Mouse (Mus musculus): ENCODE measurements around the gene Spg21. TPM values are rescaled to one million over a fixed set of nuclear protein-coding genes. Genes with fewer than 3 reads are reported as not detected.

Spg21 gene
- polyA plus RNA-seq, 1 experiment from 2014 or later, result 34.4 TPM

GRCm38 (mm10) chr9:65535191-65535722 lies 74.5 kb downstream of the Spg21 start:
- H3K9me3 ChIP-seq (ENCODE audit: low read length), result no peaks in the 10 kb centered on the region
- no peak overlapping the region for H3K4me2 ChIP-seq (ENCODE audit: low read depth, low read length)
- peak; percentile 49 for DNase-seq
- peaks cover 31% of the 10 kb centered on the region for H3K4me1 ChIP-seq (ENCODE audit: insufficient read depth)
- 19% methylated on average over 3 of the region's 3 CpGs for WGBS (ENCODE audit: insufficient replicate concordance)
- TF ChIP-seq EP300 (IDR thresholded peaks at IDR 0.05; ENCODE audit: low read depth) (no peak), CTCF (IDR thresholded peaks at IDR 0.05; ENCODE audit: low read depth) (no peak)
- no peak overlapping the region for H3K4me3 ChIP-seq (ENCODE audit: low read depth, low read length)
- no peaks in the 10 kb centered on the region for H3K36me3 ChIP-seq (replicated peaks; ENCODE audit: insufficient read depth, low read length)
- peak overlapping the region; percentile 82 for H3K27ac ChIP-seq (ENCODE audit: low read depth)
- no peak overlapping the region for H3K9ac ChIP-seq (replicated peaks)
- peak; percentile 64 for ATAC-seq
- no peaks in the 10 kb centered on the region for H3K27me3 ChIP-seq (ENCODE audit: insufficient read depth, low read length)

- no peak overlapping the region for H3K9ac ChIP-seq (replicated peaks)
- ATAC-seq, result peak; percentile 32; the same call in 1 of the 2 replicates
- H3K9me3 ChIP-seq (ENCODE audit: low read length), result no peaks in the 10 kb centered on the region
- peaks cover 36% of the 10 kb centered on the region for H3K4me1 ChIP-seq (ENCODE audit: insufficient read depth)
- no peaks in the 10 kb centered on the region for H3K36me3 ChIP-seq (replicated peaks; ENCODE audit: insufficient read depth, low read length)
- TF ChIP-seq CTCF (IDR thresholded peaks at IDR 0.05; ENCODE audit: low read depth) (0 out of 2 replicates have a peak, but pooled peaks have one; percentile 16), EP300 (IDR thresholded peaks at IDR 0.05; ENCODE audit: low read depth) (no peak)
- peak overlapping the region; percentile 38; the same call in 1 of the 2 replicates for H3K4me2 ChIP-seq (ENCODE audit: low read depth, low read length)
- peak overlapping the region; percentile 82 for H3K27ac ChIP-seq (ENCODE audit: low read depth)
- no peak for DNase-seq
- H3K4me3 ChIP-seq (ENCODE audit: low read depth, low read length), result no peak overlapping the region
- no peaks in the 10 kb centered on the region for H3K27me3 ChIP-seq (ENCODE audit: insufficient read depth, low read length)
- 49% methylated on average over 10 of the region's 11 CpGs for WGBS (ENCODE audit: insufficient replicate concordance)
These were observed 75.2 kb downstream of the Spg21 start for GRCm38 (mm10) chr9:65535789-65536469.

- no peak for ATAC-seq
- Histone ChIP-seq H3K9ac (replicated peaks) (no peak overlapping the region), H3K27me3 (ENCODE audit: insufficient read depth, low read length) (no peaks in the 10 kb centered on the region), H3K9me3 (ENCODE audit: low read length) (no peaks in the 10 kb centered on the region), H3K4me1 (ENCODE audit: insufficient read depth) (peaks cover 42% of the 10 kb centered on the region), H3K4me2 (ENCODE audit: low read depth, low read length) (0 out of 2 replicates have a peak overlapping the region, but pooled peaks have one; percentile 38), H3K36me3 (replicated peaks; ENCODE audit: insufficient read depth, low read length) (no peaks in the 10 kb centered on the region), H3K27ac (ENCODE audit: low read depth) (peak overlapping the region; percentile 82), H3K4me3 (ENCODE audit: low read depth, low read length) (no peak overlapping the region)
- no peak for TF ChIP-seq CTCF (IDR thresholded peaks at IDR 0.05; ENCODE audit: low read depth)
- no peak for TF ChIP-seq EP300 (IDR thresholded peaks at IDR 0.05; ENCODE audit: low read depth)
- no peak for DNase-seq
- WGBS (ENCODE audit: insufficient replicate concordance), result 58% methylated on average over 4 of the region's 4 CpGs
These were observed 75.7 kb downstream of the Spg21 start for GRCm38 (mm10) chr9:65536491-65536890.

Other genes starting within 250 kb of the Spg21 start
- 0.06 and 0.08 TPM in 2 replicates for gene Cilp, start 195.8 kb upstream of the Spg21 start, polyA plus RNA-seq (2015; fragmentation: Nextera tagmentation; extraction: Ambion mirVana)
- 109 and 119 TPM in 2 replicates for gene Clpx, start 166.7 kb upstream of the Spg21 start, polyA plus RNA-seq (2015; fragmentation: Nextera tagmentation; extraction: Ambion mirVana)
- 4.0 and 4.4 TPM in 2 replicates for gene Pdcd7, start 114.8 kb upstream of the Spg21 start, polyA plus RNA-seq (2015; fragmentation: Nextera tagmentation; extraction: Ambion mirVana)
- not detected in 2 replicates for gene Ubap1l, start 99.9 kb upstream of the Spg21 start, polyA plus RNA-seq (2015; fragmentation: Nextera tagmentation; extraction: Ambion mirVana)
- gene Kbtbd13, start 69.3 kb upstream of the Spg21 start, polyA plus RNA-seq (2015; fragmentation: Nextera tagmentation; extraction: Ambion mirVana), result 0.09 and 0.11 TPM in 2 replicates
- 0.08 and 0.17 TPM in 2 replicates for gene Rasl12, start 62.4 kb upstream of the Spg21 start, polyA plus RNA-seq (2015; fragmentation: Nextera tagmentation; extraction: Ambion mirVana)
- gene Slc51b, start 38.0 kb upstream of the Spg21 start, polyA plus RNA-seq (2015; fragmentation: Nextera tagmentation; extraction: Ambion mirVana), result 15.1 and 17.0 TPM in 2 replicates
- 7.2 and 7.3 TPM in 2 replicates for gene Mtfmt, start 25.2 kb upstream of the Spg21 start, polyA plus RNA-seq (2015; fragmentation: Nextera tagmentation; extraction: Ambion mirVana)
- gene Ankdd1a, start 59.2 kb downstream of the Spg21 start, polyA plus RNA-seq (2015; fragmentation: Nextera tagmentation; extraction: Ambion mirVana), result not detected in 2 replicates
- gene Plekho2, start 119.1 kb downstream of the Spg21 start, polyA plus RNA-seq (2015; fragmentation: Nextera tagmentation; extraction: Ambion mirVana), result 14.3 and 14.5 TPM in 2 replicates
- gene Pif1, start 126.2 kb downstream of the Spg21 start, polyA plus RNA-seq (2015; fragmentation: Nextera tagmentation; extraction: Ambion mirVana), result 3.2 and 3.5 TPM in 2 replicates
- 23.5 and 26.1 TPM in 2 replicates for gene Rbpms2, start 168.7 kb downstream of the Spg21 start, polyA plus RNA-seq (2015; fragmentation: Nextera tagmentation; extraction: Ambion mirVana)
- gene Oaz2, start 207.1 kb downstream of the Spg21 start, polyA plus RNA-seq (2015; fragmentation: Nextera tagmentation; extraction: Ambion mirVana), result 50.9 and 52.8 TPM in 2 replicates